Mouse (Mus musculus): ENCODE data around the gene Gpr61.

The Gpr61 gene

DNA sequence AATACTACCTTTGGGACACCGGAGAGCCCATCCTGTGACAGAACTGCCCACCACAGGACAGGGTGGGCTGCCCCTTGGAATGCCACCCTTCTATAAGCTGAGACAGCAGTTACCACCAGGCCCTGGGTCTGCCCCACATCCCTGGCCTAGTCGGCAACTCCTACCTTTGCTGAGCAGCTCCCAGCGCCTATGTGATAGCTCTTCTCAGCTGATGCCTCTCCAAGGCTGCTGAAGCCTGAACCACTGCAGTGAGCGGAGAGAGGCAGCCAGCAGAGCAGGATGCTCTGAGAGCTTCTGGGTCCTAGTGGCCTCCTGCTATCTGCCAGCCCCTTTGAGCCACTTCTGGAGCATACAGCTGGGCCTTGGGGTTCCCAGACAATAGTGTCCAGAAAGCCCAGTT is at the start of gene Gpr61:
Gene Gpr61, minus strand, starts transcription at position 227 of the 400 bp plus-strand sequence.
- no peak for DNase-seq (ENCODE audit: low read depth)

DNA sequence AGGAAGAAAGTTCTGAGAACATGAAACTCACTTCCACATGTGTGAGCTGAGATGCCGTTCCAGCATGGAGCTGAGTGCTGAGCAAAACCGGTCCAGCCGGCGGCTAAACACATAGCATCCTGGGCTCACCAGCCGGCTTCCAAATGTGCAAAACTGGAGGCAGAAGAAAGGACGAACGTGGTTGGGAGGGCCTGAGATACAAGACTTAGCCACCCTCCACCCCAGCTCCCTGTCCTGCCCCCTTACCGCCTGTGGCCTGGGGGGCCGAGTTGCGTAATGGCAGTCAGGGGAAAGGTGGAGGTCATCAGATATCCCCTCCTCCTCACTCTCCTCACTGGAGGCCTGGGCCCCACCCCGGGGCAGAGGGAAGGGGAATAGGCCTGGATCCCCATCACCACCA is 49.8 kb upstream of the Gpr61 start:
- DNase-seq (ENCODE audit: low read depth), result no peak

GRCm38 (mm10) chr3:108203621-108204325 is 49.1 kb upstream of the Gpr61 start:
- DNase-seq (ENCODE audit: low read depth), result peak; percentile 88

- DNase-seq (ENCODE audit: low read depth), result no peak
Observed at GRCm38 (mm10) chr3:108203212-108203611, 48.5 kb upstream of the Gpr61 start.

GRCm38 (mm10) chr3:108202506-108202905 is 47.8 kb upstream of the Gpr61 start:
- no peak for DNase-seq (ENCODE audit: low read depth)

DNA sequence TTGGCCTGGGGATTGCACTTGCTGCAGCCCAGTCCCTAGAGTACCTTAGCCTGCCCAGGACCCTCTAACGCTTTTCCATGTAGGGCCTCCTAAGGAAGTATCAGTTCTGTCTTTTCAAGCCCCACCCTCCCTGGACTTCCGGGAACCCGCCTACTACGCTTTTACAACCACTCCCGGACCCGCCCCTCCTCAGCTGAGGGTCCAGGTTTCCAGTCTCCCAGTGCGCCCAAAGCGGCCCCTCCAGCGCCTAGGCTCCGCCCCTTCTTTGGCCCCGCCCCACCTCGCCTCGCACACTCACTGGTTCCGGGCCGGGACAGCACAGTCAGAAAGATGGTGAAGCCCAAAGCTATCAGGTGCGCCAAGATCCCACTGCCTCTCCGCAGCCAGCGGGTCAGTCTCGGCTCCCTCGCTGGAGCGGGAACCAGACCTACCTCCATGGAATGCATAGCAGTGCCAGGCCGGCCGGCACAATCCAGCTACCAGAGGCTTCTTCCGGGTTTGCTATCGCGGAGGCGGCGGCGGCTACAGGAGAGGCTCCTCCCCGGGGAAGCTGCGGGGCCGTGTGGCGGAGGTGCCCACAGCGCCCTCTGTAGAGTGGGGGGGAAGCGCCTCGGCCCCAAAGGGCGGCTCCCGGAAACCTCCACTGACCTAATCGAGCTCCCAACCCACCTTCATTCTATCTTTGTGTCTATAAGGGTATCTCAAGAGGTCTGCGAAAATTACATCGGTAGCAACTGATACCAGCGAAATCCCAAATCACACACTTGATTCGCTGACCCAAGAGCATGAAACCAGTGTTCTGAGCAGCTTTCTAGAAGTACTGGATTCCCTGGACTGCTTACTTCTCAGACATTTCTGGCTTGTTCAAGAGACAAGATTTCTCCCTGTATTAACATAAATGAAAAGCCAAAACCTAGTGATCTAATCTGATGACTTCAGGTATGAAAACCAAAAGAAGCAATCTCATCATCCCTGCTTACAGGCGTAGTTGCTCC is 45.9 kb upstream of the Gpr61 start, which contains the start of gene Cyb561d1:
Gene Cyb561d1, minus strand, starts transcription at position 884 of the 995 bp plus-strand sequence.
- DNase-seq (ENCODE audit: low read depth), result peak; percentile 96

DNA sequence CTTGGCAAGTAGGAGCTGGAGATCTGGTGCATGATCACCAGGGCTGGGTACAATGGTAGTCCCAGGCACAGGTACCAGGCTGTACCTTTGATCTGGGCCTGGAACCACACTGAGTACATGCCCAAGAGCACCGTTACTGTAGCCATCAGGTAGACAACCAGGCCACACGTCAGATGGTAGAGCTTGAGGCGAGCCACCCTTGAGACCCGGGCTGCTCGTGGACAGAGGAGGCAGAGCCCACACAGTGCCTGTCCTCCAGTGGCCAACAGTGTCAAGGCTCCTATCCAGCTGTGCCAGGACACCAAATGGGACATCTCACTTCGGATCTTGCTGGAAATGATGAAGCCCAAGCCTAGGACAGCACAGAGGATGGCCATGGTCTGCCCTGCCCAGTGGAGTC is 44.5 kb upstream of the Gpr61 start:
- DNase-seq (ENCODE audit: low read depth), result no peak

DNA sequence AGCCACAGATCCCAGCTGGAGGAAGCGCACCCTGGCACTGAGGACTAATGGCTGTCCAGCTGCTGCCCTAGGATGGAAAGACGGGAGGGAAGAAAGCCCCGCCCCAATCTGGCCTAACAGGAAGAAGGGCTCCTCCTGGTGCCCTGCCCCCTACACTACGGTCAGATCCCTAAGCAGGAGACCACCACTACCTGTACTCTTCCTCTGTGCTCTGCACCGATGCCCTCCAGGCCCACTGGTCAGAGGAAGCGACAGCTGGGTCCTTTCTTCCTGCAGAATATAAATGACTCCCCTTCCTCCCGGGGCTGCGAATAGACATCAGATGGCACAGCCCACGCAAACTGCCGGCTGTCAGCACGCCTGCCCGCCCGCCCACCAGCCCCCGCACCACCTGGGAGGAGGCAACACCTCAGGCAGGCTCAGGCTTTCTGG is 42.4 kb upstream of the Gpr61 start:
- peak; percentile 44 for DNase-seq (ENCODE audit: low read depth)

GRCm38 (mm10) chr3:108195941-108196590 is 41.4 kb upstream of the Gpr61 start:
- DNase-seq (ENCODE audit: low read depth), result peak; percentile 44

GRCm38 (mm10) chr3:108195287-108195686 is 40.6 kb upstream of the Gpr61 start:
- no peak for DNase-seq (ENCODE audit: low read depth)

DNA sequence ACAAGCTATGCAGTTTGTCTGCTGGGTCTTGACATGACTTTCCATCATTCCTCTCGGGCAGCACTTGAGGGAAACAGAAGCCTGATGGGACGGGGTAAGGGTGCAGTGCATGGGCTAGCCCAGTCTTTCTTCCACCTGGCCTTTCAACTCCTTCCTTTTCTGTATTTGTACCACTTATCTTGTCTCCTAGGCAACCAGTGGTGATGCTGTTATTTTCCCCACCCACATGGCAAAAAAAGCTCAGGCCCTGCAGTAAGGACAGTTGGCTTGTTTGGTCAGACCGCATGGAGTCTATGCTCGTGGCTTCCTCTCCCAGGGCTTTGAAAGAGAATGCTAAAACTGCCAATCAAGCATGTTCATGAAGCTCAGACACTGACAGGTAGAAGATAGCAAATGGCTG is 39.0 kb upstream of the Gpr61 start:
- no peak for DNase-seq (ENCODE audit: low read depth)

GRCm38 (mm10) chr3:108189897-108190296 is 35.2 kb upstream of the Gpr61 start:
- no peak for DNase-seq (ENCODE audit: low read depth)

GRCm38 (mm10) chr3:108188716-108189490 is 34.2 kb upstream of the Gpr61 start:
- no peak for DNase-seq (ENCODE audit: low read depth)

DNA sequence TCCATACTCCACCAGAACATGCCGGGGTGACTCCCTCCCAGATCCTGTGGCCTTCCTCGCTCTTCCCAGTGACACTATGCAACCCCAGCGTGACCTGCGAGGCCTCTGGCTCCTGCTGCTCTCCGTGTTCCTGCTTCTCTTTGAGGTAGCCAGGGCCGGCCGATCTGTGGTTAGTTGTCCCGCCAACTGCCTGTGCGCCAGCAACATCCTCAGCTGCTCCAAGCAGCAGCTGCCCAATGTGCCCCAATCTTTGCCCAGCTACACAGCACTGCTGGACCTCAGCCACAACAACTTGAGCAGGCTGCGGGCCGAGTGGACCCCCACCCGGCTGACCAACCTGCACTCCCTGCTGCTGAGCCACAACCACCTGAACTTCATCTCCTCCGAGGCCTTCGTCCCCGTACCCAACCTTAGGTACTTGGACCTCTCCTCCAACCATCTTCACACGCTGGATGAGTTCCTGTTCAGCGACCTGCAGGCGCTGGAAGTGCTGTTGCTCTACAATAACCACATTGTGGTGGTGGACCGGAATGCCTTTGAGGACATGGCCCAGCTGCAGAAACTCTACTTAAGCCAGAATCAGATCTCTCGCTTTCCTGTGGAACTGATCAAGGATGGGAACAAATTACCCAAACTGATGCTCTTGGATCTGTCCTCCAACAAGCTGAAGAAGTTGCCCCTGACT is 32.6 kb upstream of the Gpr61 start:
- DNase-seq (ENCODE audit: low read depth), result no peak

DNA sequence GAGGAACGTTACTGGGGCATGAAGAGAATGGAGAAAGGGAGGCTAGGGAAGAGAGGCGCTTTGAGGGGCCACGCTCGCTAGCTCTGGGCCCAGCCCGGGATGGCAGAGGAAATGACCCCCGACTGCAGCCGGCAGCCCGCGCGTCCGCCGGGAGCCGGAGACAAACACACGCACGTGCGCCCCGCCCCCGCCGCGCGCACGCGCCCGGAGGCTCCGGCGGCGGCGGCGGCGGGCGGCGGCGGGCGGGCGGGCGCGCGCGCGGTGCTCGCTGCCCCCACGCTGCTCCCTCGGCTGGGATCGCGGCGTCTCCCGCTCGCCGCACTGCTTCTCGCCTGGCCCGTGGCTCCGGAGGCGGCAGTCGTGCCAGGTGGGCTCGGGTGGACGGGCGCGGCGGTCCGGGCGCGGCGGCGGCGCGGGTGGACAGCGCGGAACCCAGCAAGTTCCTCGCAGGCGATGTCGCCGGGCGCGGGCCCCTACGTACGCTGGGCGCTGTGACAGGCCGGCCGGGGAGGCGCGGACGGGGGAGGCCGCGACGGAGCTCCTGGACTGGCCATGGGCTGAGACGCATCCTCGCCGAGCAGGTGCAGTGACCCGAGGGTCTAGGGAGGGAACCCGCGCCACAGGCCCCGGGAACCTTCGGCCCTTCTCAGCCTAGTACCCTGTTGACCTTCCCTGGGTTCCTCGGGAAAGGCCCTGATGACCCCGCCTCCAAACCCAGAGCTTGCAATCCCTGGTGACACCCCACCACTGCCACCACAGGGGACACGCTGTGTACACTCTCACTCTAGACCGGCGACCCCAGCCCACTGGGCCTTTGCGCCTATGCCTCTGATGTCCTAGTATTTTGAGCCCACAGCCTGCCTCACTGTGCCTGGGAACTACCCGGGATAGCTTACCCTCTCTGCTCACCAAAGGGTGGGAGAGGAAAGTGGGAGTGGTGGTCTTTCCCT is 31.7 kb upstream of the Gpr61 start, which contains the start of gene Amigo1:
Gene Amigo1, plus strand, starts transcription at position 238 of the 950 bp plus-strand sequence.
- peak; percentile 60 for DNase-seq (ENCODE audit: low read depth)

DNA sequence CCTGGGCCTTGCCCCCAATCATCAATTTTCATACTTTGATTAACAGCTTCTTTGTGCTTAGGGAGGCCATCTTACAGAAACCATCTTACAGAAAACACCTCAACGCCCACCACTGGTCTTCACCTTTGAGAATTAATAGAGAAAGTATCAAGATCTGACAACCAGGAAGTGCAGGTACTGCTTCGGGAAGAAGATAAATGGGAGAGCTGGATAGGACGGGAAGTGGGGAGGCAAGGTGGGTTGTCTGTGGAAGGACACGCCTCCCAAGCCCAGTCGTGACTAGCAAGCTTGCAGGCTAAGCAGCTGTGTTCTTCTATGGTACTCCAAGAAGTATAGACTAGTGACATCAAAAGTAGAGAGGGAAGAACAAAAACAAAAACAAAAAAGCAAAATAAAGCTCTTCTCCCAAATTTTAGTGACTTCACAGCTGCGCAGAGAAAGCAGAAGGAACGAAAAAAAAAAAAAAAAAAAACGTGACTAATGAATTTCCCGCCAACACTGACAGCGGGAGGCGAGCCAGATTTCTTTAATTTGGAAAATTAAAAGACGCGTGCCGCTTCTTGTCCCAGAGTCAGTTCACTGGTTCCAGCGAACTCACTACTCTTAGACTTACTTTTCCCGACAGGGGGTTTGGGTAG is 30.9 kb upstream of the Gpr61 start:
- peak; percentile 33 for DNase-seq (ENCODE audit: low read depth)

DNA sequence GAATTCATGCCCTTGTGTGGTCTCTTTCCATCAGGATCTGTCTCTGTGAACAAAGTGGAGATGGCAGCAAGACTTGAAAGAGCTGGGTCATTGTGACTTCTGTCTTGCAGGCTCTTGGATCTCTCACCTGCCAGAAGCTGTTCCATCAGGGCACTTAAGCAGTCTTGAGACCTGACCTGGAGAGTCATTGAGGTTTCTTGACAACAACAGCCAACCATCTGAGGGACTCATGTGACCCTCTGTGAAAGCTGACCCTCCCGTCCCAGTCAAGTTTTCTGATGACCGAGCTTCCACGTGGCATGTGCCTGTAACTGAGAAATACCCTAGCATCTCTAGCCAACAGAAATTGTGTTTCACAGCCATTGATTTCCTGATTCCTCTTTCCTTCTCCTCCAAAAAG is 30.1 kb upstream of the Gpr61 start:
- no peak for DNase-seq (ENCODE audit: low read depth)

DNA sequence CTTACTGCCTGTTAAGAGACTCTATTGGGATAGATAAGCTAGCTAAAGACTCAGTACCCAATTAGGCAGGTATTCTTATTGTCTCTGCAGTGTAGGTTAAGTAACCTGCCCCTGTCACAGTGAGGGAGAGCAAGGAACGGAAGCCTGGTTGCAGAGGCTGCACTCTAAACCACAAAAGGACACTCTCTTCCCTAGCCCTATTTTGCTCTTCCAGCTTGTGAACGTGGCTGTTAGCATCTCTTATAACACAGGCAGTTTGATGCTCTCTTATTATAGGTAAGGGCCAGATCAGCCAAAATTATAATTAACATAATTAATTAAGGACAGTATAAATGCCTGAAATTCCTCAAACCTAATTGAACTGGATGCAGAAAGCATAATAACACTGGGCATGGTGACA is 25.8 kb upstream of the Gpr61 start:
- no peak for DNase-seq (ENCODE audit: low read depth)

Measured in NIH3T3 (cell line).